Mouse (Mus musculus) heart, embryonic 14.5 days (tissue): ENCODE data around the gene Gm9999. TPM values are rescaled to one million over a fixed set of nuclear protein-coding genes. Genes with fewer than 3 reads are reported as not detected.
"Not testable (repeated sequence)": the region's sequence is repeated elsewhere in the genome, so short reads cannot be mapped to it uniquely, and the experiment has no call there.

Source experiments
- ATAC-seq: fragments of 200-750 bp; cut with Nextera tagmentation; 2 replicates; pipeline ENCODE4 v1.8.0; 2017; ENCODE audit warnings: low read depth, moderate TSS enrichment; ENCODE audit not compliant: insufficient number of reproducible peaks, insufficient read depth, low FRiP score
- H3K27ac ChIP-seq, 2 experiments: fragments of 200-500 bp in 1 of 2; fragments of 300-500 bp in 1 of 2; sonication (generic) in 1 of 2; replicated peaks in 1 of 2; 2 replicates each; pipeline ENCODE4 v1.5.1; 2012 to 2014; ENCODE audit warnings: low read depth in 2 of 2, low read length in 2 of 2, control low read depth in 1 of 2, mild to moderate bottlenecking in 1 of 2, mixed read lengths in 1 of 2; ENCODE audit not compliant: control insufficient read depth in 1 of 2, insufficient read depth in 1 of 2
- H3K27me3 ChIP-seq: fragments of 300-500 bp; sonication (generic); 2 replicates; pipeline ENCODE4 v1.6.1; 2014; ENCODE audit warnings: mild to moderate bottlenecking, low read length, control low read depth; ENCODE audit not compliant: control insufficient read depth, insufficient read depth
- H3K36me3 ChIP-seq: fragments of 300-500 bp; sonication (generic); 2 replicates; pipeline ENCODE4 v1.6.1; 2014; ENCODE audit warnings: mild to moderate bottlenecking, control low read depth, low read length, mixed read lengths; ENCODE audit not compliant: control insufficient read depth, insufficient read depth
- H3K4me1 ChIP-seq, 2 experiments: fragments of 200-500 bp in 1 of 2; fragments of 300-500 bp in 1 of 2; sonication (generic) in 1 of 2; 2 replicates each; pipeline ENCODE4 v1.6.1; 2012 to 2014; ENCODE audit warnings: low read length in 2 of 2, control low read depth in 1 of 2, mixed read lengths in 1 of 2; ENCODE audit not compliant: control insufficient read depth in 2 of 2, insufficient read depth in 2 of 2
- H3K4me2 ChIP-seq: fragments of 300-500 bp; sonication (generic); 2 replicates; pipeline ENCODE4 v1.6.1; 2014; ENCODE audit warnings: mild to moderate bottlenecking, low read length
- H3K4me3 ChIP-seq, 2 experiments: fragments of 200-500 bp in 1 of 2; fragments of 300-500 bp in 1 of 2; sonication (generic) in 1 of 2; 2 replicates each; pipeline ENCODE4 v1.5.1; 2012 to 2014; ENCODE audit warnings: low read length in 2 of 2, mild to moderate bottlenecking in 2 of 2, control low read depth in 1 of 2, low read depth in 1 of 2, moderate library complexity in 1 of 2; ENCODE audit not compliant: control insufficient read depth in 1 of 2, insufficient read depth in 1 of 2
- H3K9ac ChIP-seq: fragments of 300-500 bp; sonication (generic); 2 replicates; pipeline ENCODE4 v1.6.1; 2014; ENCODE audit warnings: mild to moderate bottlenecking, low read length
- H3K9me3 ChIP-seq: fragments of 300-500 bp; sonication (generic); 2 replicates; pipeline ENCODE4 v1.6.1; 2016; ENCODE audit warnings: low read length, control low read depth; ENCODE audit not compliant: control insufficient read depth
- WGBS: fragments of 180-500 bp; shearing (Covaris S2); extraction: QIAGEN DNeasy Blood & Tissue Kit; methylation state at CpG from one replicate; pipeline ENCODE4 v1.1.7; 2014; 5-methylcytosine and 5-hydroxymethylcytosine counted together
- polyA plus RNA-seq: library from polyadenylated mRNA; unstranded; fragments of >200 nt; fragmentation: Nextera tagmentation; extraction: Ambion mirVana; gene quantifications from 2 replicates; pipeline ENCODE4 v1.2.1, GENCODE M21; 2014

Gm9999 gene
- polyA plus RNA-seq, 1 experiment from 2014 or later, result not detected

DNA sequence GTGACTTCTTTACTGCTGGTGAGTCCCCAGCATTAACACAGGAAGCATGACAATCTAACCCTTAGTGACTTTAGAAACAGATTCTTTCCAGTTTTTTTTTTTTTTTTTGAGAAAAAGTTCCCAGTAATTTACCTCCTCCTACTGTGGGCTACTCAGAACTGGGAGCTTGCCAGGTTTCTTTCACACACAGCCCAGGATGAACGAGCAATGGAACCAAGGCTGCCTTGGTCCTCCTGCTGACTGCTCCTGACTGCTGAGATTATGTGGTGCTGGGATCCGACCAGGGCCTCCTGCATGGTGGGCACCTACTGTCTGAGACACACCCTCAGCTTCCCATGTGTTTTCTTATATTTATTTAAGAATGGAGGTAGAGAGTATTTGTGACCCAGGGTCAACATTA lies 3.7 kb downstream of the Gm9999 start:
- WGBS, result 35% methylated on average over 2 of the region's 2 CpGs
- Histone ChIP-seq H3K4me2 (no peak overlapping the region), H3K4me1 (peaks cover 0 to 6% of the 10 kb centered on the region in 2 experiments; a peak in 1 of 4 replicates), H3K27ac (peak overlapping the region in 1 of 2 experiments; percentile 62; a peak in 3 of 4 replicates), H3K27me3 (no peaks in the 10 kb centered on the region), H3K9me3 (no peaks in the 10 kb centered on the region), H3K4me3 (no peak overlapping the region), H3K9ac (no peak overlapping the region), H3K36me3 (peaks cover 19% of the 10 kb centered on the region)
- ATAC-seq, result no peak

GRCm38 (mm10) chr7:46989387-46989786 lies 6.0 kb downstream of the Gm9999 start:
- H3K27me3 ChIP-seq, ATAC-seq: not testable (repeated sequence)
- peaks cover 42% of the 10 kb centered on the region for H3K36me3 ChIP-seq

DNA sequence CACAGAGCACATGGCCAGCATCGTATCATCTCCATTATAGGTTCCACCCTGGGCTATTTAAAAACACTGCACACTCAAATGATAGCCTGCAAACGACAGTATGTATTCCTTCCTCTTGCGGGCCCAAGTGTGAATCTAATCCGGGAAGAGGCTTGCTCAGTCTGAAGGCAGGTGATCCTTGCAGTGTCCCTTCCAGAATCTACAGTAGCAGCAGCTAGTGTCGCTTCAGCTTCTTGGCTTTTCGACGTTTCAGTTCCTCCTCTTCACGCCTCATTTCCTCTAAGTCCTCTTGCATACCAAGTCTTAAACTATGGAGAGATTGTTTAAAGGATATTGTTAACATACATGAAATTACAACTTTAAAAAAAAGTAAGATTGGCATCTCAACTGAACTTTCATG lies 9.7 kb downstream of the Gm9999 start:
- Histone ChIP-seq H3K9me3 (no peaks in the 10 kb centered on the region), H3K4me2 (no peak overlapping the region), H3K36me3 (peaks cover 79% of the 10 kb centered on the region), H3K27ac (no peak overlapping the region), H3K4me3 (no peak overlapping the region), H3K27me3 (no peaks in the 10 kb centered on the region), H3K9ac (no peak overlapping the region), H3K4me1 (peaks cover 3 to 14% of the 10 kb centered on the region in 2 experiments; a peak in 3 of 4 replicates)
- ATAC-seq, result no peak
- 89% methylated on average over 8 of the region's 8 CpGs for WGBS

More at GRCm38 (mm10) chr7:46989387-46989786, 6.0 kb downstream of the Gm9999 start:
- H3K4me3 ChIP-seq, H3K27ac ChIP-seq, H3K4me2 ChIP-seq, H3K4me1 ChIP-seq, H3K9me3 ChIP-seq, H3K9ac ChIP-seq: not testable (repeated sequence)
- 38% methylated on average over 4 of the region's 4 CpGs for WGBS

GRCm38 (mm10) chr7:46995558-46995957 lies 12.2 kb downstream of the Gm9999 start:
- Histone ChIP-seq H3K36me3 (peaks cover 86% of the 10 kb centered on the region), H3K4me2 (no peak overlapping the region), H3K4me3 (no peak overlapping the region), H3K27ac (no peak overlapping the region), H3K27me3 (no peaks in the 10 kb centered on the region), H3K4me1 (peaks cover 4 to 24% of the 10 kb centered on the region in 2 experiments; a peak in 3 of 4 replicates), H3K9ac (no peak overlapping the region), H3K9me3 (no peaks in the 10 kb centered on the region)
- WGBS, result 85% methylated on average over 3 of the region's 3 CpGs
- ATAC-seq, result no peak

GRCm38 (mm10) chr7:46997008-46997407 lies 13.6 kb downstream of the Gm9999 start:
- H3K9me3 ChIP-seq, result no peaks in the 10 kb centered on the region
- peaks cover 75% of the 10 kb centered on the region for H3K36me3 ChIP-seq
- H3K4me2 ChIP-seq, result no peak overlapping the region
- no peaks in the 10 kb centered on the region for H3K27me3 ChIP-seq
- H3K27ac ChIP-seq, result no peak overlapping the region
- H3K4me1 ChIP-seq, result peaks cover 6 to 36% of the 10 kb centered on the region in 2 experiments; a peak in 3 of 4 replicates
- no peak for ATAC-seq
- H3K9ac ChIP-seq, result no peak overlapping the region; the same call in 1 of the 2 replicates
- no peak overlapping the region for H3K4me3 ChIP-seq
- WGBS, result 65% methylated on average over 4 of the region's 4 CpGs

GRCm38 (mm10) chr7:46997644-46998395 lies 14.4 kb downstream of the Gm9999 start:
- no peaks in the 10 kb centered on the region for H3K27me3 ChIP-seq
- no peak overlapping the region for H3K4me3 ChIP-seq
- H3K27ac ChIP-seq, result peak overlapping the region in 1 of 2 experiments; percentile 31; a peak in 2 of 4 replicates
- no peaks in the 10 kb centered on the region for H3K9me3 ChIP-seq
- H3K9ac ChIP-seq, result no peak overlapping the region; the same call in 1 of the 2 replicates
- H3K4me1 ChIP-seq, result peaks cover 7 to 43% of the 10 kb centered on the region in 2 experiments; a peak in 3 of 4 replicates
- WGBS, result 59% methylated on average over 21 of the region's 21 CpGs
- peak overlapping the region; percentile 27; the same call in 1 of the 2 replicates for H3K4me2 ChIP-seq
- peaks cover 66% of the 10 kb centered on the region for H3K36me3 ChIP-seq
- ATAC-seq, result 0 out of 2 replicates have a peak, but pooled peaks have one; percentile 67

DNA sequence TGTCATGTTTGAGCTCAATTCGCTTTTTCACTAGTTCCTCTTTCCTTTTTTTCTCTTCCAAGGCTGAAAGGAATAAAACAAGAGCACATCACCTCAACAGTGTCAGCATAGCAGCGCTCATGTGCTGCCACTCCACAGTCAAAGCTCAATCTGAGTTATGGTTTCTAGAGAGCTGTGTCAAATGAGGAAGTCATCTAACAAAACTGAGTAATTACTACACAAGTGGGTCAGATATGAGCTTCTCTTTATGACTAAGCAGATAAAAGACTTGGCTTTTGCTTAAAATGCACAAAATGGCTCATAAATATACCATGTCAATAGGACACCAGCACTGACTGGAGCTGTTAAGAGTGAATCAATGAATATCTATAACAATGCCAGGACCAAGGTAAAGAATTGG lies 15.6 kb downstream of the Gm9999 start:
- no peaks in the 10 kb centered on the region for H3K9me3 ChIP-seq
- no peak overlapping the region for H3K4me3 ChIP-seq
- H3K27ac ChIP-seq, result no peak overlapping the region
- H3K36me3 ChIP-seq, result peaks cover 55% of the 10 kb centered on the region
- WGBS, result 92% methylated on average over 2 of the region's 2 CpGs
- no peak overlapping the region for H3K4me2 ChIP-seq
- no peak overlapping the region for H3K9ac ChIP-seq
- ATAC-seq, result no peak
- H3K27me3 ChIP-seq, result no peaks in the 10 kb centered on the region
- peaks cover 7 to 54% of the 10 kb centered on the region in 2 experiments; a peak in 3 of 4 replicates for H3K4me1 ChIP-seq
